Mouse (Mus musculus) right cerebral cortex, postnatal 25 days (tissue): ENCODE data around the gene Ncoa7.

Source experiments
- DNase-seq: peaks from one replicate; pipeline ENCODE4 v3.0.0; 2022

Gene Ncoa7

DNA sequence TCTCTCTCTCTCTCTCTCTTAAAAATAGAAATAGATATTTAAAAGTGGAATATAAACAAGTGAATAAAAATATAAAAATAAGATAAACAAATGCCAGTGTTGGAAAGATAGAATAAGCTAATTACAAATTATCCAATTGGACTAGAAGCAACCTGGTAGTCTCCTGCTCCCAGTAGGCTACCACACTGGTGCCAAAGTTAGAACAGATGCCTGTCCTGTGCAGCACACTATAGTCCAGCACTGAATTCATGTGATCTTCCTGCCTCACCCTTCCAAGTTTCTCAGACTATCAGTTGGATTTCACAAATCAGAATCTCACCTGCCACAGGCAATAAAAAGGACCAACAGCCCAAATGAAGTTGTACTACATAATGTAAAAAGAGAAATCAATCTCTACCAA is 59.9 kb downstream of the Ncoa7 start:
- DNase-seq: no peak

DNA sequence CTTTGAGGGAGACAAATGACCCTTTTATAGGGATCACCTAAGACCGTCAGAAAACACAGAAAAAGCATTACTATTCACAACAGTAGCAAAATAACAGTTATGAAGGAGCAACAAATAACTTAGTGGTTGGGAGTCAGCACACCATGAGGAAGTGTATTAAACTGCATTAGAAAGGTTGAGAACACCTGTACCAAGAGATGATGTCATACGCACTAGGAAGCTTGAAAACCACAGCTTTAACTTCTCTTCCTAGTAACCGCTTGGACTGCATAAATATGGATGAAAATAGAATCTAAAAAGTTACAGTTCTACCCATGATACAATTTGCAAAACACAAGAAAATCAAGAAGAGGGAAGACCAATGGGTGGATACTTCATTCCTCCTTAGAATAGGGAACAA is 64.7 kb downstream of the Ncoa7 start:
- DNase-seq: no peak

DNA sequence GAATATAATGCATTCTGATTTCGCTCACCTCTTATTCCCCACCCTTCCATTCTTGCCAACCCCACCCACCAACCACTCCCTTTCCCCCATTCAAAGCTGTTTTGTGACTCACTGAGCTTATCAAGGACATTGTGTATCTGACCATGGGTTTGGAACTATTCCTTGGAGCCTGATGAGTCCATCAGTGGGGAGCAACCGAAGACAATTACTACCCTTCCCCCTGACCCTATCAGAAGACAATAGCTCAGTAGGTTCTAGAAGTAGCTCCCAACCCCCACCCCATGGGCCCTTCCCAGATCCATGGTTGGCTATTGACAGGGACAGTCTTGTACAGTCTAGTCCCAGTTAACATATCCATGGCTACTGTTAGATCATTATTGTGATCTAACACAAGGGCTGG is 65.8 kb downstream of the Ncoa7 start:
- DNase-seq: no peak

DNA sequence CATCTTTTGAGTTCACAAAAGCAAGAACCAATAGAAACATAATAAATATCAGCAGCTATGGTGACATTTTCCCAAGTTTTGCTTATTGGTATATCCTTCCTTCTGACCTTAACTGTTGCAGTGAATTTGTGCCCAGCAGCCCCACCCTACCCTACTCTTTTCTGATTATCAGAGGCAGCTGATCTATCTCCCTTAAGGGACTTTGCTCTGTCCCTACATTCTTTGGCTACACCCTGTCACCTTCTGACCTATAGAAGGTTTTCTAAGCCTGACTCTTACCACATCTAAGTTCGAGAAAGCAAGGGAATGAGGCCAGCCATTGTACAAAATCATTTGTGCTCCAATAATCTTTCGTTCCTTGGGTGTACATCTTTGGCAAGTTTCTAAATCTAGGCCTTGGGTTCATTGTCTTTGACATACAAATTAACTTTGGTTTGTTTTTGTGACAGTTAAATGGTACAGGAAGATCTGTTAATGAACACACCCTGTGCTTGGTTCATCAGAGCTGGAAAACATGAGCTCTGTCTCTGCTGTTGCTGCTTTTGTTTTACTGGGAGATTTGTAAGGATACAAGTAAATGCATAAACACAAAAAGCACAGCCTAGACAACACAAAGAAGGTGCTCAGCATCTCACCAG is 69.9 kb downstream of the Ncoa7 start:
- DNase-seq: no peak

DNA sequence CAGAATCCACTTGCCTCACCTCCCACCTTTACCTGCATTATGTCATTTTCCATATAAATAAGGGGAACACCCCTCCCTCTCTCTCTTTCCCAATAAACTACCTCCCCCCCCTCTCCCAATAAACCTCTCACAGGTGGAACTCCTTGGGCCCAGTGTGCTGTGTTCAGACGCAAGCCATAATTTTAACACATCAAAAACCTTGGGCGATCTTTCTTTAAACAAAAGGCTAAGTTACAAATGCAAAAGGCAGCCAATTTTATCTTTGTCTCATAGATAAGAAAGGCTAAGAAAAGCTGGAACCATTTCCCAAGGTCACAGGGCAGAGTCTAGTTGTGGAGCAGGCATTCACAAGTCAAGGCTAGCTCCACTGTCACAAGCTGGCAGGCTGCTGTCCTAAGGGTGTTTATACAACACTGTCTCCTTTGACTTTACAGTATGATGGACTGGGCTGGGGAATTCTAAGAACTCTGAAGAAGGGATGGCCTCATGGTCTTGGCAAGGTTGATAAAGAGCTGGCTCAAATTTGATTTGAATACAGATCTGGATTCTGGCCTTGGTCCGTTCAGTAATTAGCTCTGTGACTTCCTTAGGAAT is 71.7 kb downstream of the Ncoa7 start:
- no peak for DNase-seq

DNA sequence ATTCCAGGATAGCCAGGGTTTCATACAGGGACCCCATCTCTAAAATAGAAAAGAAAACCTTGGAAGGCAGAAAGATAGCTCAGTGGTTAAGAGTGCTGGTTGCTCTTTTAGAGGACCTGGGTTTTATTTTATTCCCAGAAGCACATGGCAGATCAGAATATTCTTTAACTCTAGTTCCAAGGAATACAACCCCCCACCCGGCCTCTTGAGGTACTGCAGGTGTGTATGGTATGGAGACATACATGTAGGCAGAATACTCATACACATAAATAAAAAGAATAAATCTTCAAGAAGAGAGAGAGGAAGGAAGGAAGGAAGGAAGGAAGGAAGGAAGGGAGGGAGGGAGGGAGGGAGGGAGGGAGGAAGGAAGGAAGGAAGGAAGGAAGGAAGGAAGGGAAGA is 72.3 kb downstream of the Ncoa7 start:
- DNase-seq: no peak

DNA sequence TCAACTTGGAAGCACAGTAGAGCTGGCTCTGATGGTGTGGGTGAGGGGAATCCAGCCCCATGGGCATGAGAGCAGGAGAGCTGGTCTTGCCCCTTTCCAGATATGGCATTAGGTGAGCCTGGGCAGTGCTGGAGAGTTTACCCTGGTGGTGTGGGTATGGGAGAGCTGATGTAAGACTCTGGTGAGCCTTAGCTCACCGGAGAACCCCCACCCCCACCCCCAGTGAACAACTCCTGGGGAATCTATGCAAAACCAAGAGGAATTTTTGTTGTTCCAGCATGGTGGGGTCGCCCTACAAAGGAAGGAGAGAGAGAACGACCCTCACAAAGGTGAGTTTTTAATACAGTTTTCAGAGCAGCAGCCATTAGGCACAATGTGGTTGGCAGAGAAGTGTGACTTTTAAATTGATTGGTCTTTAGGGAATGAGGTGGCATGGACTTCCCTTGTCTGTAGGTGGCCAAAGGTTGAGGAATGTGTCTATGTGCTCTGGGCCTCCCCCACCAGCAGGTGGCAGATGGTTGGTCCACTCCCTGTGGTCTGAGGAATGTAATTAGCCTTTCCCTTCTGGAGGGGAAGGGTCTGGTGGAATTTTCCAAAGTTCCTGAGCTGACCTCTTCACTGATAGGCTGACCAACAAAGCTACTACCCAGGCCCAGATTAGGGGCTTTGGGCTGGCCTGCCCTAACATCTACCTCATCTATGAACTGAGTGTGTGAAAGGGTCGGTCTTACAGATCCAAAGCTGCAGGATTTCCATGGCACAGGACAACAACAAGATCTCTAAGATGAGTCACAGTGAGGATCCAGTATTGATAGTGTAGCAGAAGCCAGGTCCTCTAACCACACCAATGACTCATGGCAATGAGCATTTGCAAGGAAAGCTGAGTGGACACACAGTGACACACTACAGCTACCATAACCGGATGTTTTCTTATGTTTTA is 73.7 kb downstream of the Ncoa7 start:
- no peak for DNase-seq

DNA sequence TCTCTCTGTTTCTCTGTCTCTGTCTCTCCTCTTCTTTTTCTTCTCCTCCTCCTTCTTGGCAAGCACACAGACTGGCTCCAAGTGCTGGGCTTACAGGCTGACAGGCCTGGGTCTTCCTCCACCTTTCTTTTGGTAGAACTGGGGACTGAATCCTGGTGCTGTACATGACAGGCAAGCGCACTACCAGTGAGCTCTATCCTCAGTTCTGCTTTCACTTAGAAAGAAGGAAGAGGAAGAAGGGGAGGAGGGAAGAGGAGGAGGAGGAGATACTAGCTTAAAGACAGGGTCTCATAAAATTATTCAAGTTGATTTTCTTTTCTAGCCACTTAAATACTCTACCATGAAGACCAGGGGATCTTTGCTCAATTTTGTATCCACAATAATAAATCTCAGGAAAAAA is 80.1 kb downstream of the Ncoa7 start:
- no peak for DNase-seq

DNA sequence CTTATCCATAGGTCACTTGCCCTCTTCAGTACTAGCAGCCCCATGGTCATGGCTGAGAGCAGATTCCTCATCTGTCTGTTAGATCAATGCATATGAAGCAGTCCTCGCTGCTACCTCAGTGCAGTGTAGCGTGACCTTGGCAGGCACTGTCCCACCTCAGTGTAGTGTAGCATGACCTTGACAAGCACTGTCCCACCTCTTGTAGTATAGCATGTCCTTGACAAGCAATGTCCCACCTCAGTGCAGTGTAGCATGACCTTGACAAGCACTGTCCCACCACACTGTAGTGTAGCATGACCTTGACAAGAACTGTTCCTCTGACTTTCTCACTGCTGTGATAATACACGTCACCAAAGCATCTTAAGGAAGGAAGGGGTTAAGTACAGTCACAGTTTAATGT is 82.6 kb downstream of the Ncoa7 start:
- DNase-seq: no peak

DNA sequence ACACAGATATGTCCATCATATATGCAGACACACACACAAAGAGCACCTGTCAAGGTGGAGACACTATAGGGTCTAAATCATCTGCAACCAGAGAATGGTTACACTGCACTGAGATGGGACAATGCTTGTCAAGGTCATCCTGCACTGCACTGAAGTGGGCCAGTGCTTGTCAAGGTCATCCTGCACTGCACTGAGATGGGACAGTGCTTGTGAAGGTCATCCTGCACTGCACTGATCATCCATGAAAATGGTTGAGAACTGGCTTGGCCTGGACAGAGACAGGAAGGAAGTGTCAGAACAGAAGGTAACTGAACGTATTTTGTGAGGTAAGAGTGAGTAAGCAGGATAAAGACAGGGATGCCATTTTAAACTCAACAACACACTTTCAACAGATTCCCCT is 83.2 kb downstream of the Ncoa7 start:
- DNase-seq: no peak

DNA sequence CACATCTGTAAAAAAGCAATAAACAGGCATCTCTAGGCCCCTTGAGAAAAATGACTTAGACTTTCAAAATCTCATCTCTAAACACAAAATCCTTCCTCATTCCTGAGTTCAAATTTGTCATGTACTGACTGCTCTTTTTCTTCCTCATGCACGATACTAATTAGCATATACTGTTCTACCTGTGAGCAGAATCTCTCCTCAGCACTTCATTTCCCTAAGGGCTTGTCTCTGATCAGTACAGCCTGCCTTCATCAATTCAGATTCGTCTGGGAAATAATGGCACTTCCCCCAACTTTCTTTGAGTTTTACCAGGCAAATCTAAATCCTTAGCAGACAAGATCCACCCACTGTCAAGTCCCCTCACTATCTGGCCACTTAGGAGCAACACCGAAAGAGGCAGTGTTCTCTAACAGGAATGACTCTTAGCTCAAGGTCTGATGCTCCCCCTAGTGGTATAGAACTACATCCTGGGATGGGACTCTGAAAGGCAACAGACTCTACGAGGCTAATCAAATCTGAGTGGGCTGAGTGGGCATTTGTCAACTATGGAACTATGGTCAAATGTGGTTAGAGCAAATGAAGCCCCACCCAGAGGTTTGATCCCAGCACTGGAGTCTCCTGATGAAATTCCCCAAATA is 84.3 kb downstream of the Ncoa7 start:
- DNase-seq: no peak

DNA sequence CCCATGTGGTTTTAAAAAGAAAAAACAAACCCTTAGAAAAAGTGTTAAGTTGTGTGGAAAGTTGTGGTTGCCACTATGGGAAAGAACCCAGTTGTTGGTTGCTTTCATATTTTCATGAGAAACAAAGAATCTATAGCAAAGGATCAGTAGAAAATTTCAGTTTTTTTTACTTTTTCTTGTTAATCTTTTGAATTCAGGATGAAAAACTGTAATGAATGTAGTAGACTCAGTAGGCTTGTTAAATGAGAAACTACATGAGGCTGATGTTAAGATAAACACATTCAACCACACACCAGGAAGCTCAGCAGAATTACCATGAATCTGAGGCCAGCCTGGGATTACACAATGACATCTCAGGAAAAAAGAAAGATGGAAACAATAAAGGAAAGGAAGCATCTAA is 87.0 kb downstream of the Ncoa7 start:
- no peak for DNase-seq

DNA sequence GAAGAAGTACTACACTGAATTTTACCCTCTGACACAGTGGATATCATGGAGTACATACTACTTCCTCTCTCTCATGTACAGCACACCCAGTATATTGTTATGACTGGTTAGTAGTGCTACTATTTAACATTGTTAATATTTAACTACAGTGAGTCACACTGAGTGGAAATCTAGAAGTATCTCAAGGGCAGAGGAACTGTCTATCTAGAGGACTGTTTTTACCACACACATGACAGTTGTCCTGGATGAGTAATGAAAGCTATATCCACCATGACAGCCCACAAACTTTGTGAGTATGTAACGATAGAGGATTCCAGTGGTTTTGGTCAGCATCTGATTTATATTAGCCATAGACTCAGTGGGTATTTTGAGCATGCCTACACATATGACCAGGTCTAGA is 90.6 kb downstream of the Ncoa7 start:
- DNase-seq: no peak

DNA sequence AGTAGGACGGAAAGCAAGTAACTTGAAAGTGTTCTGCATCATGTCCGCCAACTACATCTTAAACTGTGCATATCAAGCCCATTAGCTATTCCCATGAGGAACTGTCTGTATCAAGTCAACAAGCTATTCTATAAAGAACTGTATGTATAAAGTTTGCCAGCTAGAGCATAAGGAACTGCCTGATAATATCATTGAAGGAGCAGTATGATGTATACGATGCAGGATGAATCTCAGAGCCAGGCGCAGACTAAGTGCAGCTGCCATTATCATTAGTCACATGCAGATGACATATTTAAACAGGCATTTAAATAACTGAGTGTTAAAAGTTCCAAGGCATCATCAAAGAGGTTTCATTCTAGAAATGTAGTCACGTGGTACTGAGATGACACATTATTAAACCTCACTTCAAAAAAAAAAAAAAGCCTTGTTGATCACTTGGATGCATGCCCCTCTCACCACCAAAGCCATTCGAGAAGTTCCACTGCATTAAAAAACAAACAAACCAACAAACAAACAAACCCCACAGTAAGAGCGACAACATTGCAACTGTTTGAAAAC is 93.2 kb downstream of the Ncoa7 start:
- no peak for DNase-seq

DNA sequence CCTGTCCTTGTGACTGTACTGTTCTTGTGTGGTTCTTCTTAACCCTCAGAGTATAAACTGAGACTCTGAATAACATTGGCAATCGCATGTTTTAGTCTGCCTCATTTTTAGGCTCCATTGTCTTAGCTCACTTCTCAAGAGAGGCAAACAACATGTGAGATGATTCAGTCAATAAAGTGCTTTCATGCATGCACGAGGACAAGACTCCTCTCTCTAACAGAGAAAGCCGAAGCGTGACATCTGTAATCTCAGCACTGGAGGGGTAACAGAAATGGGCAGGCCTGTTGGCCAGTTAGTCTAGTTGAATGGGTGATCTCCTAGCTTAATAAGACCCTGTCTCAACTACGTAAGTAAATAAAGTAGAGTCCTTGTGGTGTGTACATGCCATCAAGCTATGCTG is 95.1 kb downstream of the Ncoa7 start:
- no peak for DNase-seq

DNA sequence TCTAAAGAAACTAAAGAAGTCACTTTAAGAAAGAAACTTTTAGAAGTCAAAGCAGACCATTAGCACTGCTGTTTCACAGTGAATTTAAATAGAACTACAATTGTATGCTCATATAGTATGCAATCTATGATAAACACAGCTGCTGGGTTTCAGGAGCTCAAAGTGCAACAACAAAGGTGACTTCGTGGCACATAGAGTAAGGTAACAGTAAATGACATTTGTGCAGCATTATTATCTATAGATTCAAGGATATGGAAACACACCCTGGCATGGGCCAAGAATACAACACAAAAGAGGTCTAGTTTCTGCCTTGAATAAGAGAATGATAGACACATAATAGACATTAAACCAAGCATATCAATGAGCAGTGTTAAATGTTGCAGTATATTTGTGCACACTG is 100.5 kb downstream of the Ncoa7 start:
- DNase-seq: no peak

DNA sequence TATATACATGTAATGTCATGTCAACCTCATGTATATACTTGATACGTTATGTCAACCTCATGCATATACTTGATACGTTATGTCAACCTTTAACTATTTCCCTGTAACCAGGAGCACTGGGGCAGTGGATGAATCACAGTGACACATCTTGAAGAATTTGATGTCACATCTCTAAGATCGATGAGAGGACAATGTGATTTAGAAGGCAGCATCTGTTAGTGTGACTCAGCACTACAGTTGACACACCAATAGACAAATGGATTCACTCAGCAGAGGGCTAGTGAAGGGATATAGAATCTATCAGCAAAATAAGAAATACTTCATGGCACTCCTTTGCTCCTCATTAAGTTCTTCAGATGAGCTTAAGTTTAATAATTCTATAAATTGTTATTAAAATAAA is 116.3 kb downstream of the Ncoa7 start:
- DNase-seq: no peak

DNA sequence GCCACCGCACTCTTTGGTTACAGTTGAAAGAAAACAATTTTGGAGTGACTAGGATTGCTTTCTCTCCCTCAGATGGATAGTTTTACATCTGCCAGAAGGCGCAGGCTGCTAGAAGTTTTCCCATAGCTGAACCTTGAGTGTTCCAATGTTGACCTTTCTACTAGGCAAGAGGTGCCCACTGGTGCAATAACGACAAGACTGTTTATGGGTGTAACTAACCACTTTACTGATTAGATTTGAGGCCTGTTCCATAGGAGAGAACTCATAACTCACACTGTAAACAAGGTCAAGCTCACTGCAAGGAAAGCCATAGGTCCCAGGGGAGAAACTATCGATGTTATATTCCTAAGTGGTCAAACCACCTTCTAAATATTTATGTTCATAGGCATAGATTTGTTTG is 119.7 kb downstream of the Ncoa7 start:
- DNase-seq: no peak

DNA sequence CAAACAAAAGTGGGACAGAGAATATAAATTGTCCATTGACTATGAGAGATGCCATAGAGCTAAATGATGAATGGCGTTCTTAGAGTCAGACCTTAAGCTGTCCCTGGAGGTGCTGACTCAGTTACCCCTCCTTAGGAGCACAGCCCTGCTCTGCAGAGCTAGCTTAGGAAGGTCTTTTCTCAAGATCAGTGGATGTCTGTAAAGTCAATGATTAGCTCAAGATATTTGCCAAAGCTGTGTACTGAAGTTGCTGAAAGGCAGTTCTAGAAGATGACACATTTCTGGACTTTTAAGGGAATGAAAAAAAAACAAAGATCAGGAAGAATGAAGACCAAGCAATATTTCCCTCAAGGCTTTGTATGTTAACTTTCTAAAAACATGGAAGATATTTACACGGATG is 123.4 kb downstream of the Ncoa7 start:
- no peak for DNase-seq

DNA sequence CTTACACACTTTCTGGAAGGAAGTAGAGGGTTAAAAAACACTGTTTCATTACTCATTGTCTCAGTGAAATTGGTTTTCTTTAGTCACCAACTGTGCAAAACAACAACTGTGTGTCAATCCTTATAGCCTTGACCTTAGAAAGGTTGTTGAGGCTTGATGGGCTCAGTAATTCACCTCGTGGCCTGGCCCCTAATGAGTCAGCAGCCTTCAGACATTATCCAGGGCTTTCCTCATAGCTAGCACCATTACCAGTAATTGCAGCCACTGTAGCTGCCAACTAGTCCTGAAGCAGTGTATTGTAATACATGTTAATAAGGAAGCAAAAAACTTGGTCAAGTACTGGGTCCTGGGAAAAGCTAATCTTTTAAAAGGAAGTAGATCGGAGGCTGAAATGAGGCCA is 125.1 kb downstream of the Ncoa7 start:
- DNase-seq: no peak

DNA sequence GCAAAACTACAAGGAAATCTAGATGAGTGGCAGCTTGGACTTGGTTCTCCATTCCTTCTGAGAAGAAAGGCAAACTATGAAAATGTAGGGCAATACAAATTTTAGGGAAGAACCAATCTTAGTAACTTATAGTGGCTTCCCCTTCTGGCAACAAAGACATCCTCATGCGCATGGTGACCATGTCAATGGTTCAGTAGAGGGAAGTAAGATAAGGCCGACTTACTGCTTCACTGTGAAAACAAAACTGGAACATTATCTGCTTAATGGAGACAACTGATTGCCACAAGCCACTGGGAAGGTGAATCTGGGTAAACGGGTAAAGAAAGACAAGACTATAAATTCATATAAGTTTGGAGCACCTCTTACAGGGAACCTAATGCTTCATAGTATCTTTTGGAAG is 128.3 kb downstream of the Ncoa7 start:
- DNase-seq: no peak

DNA sequence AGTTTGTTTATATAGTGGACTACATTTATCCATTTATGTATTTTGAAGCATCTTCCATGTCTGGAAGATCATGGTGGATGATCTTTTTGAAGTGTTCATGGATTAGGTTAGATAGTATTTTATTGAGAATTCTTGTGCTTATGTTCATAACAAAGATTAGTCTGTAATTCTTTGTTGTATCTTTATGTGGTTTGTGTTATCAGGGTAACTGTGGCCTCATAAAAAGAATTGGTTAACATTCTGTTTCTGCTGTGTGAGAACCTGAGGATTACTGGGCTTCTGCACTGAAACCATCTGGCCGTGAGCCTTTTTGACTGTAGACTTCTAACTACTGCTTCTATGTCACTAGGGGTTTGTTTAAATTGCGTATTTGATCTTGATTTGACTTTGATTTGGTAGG is 136.5 kb downstream of the Ncoa7 start:
- DNase-seq: no peak

DNA sequence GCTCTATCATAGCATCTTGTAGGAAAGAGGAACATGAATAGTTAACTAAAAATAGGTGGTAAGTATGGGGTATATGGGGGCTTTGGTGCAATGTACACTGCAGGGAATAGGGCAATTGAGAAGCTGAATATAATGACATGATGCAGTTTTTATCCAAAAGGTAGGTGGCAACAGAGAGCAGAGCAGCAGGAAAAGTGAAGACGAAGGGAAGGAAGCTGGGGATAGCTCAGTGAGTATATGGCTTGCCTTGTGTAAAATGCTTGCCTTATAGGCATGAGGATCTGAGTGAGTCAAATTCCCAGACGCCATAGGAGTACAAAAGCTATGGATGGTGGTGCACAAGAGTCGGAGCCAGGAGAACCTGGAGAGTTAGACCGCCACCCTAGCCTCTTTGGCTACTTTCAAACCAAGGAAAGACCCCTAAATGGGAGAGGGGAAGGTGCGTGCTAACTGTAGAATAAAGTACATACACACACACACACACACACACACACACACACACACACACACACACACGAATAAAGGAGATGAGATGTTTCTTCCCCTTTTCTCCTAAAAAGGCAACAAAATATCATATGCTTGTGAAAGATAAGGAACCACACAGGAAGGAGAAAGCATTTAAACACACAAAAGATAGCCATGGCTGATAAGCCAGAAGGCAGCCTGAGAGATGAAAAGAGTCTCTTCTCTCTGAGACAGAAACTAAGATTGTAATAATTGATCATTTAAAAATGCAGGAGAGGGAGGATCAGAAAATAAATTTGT is 142.4 kb downstream of the Ncoa7 start:
- DNase-seq: no peak
